ENCODE assay signal across 8 mouse cellular contexts in genomic region chr9:65283301-65283700, GRCm38 (mm10). TPM values are rescaled to one million over a fixed set of nuclear protein-coding genes. Genes with fewer than 3 reads are reported as not detected.
A peak's percentile ranks its signal among the peaks of the same experiment; 100 is the strongest.
DNase-seq lines count a peak whose midpoint lies in the region; ATAC-seq and TF ChIP-seq lines count a peak whose summit lies in the region.

No protein-coding gene starts in this region.

- no peaks in the 10 kb centered on the region for H3K27me3 ChIP-seq in neural tube, embryonic 14.5 days (ENCODE audit: control insufficient read depth, insufficient read depth, low read length)
- H3K27me3 ChIP-seq in intestine, postnatal 0 days (replicated peaks; ENCODE audit: control insufficient read depth, insufficient read depth, low read length) = no peaks in the 10 kb centered on the region

- no peak overlapping the region for H3K9ac ChIP-seq in neural tube, embryonic 14.5 days (replicated peaks; ENCODE audit: low read depth, low read length)
- H3K9ac ChIP-seq in intestine, postnatal 0 days (ENCODE audit: low read depth, low read length) = no peak overlapping the region

- ATAC-seq in neural tube, embryonic 14.5 days (ENCODE audit: low read depth) = 0 out of 2 replicates have a peak, but pooled peaks have one; percentile 49
- peak; percentile 83 for ATAC-seq in common myeloid progenitor, adult 5-6 weeks (replicated peaks; ENCODE audit: low read depth, poor library complexity, severe bottlenecking)
- no peak for ATAC-seq in intestine, postnatal 0 days

- H3K4me2 ChIP-seq in neural tube, embryonic 14.5 days (ENCODE audit: low read depth, low read length) = no peak overlapping the region
- H3K4me2 ChIP-seq in intestine, postnatal 0 days (replicated peaks; ENCODE audit: low read depth) = no peak overlapping the region

- peak; percentile 11 to 44 for DNase-seq in frontal cortex, postnatal 36 days (ENCODE audit: low spot score in 2 of 2)
- no peak for DNase-seq in frontal cortex, postnatal 14 days (ENCODE audit: low spot score in 2 of 2)
- DNase-seq in neural tube, embryonic 10.5 days (ENCODE audit: extremely low spot score, low spot score) = no peak
- DNase-seq in retina, postnatal 7 days (ENCODE audit: low read depth, low spot score) = peak; percentile 59
- no peak for DNase-seq in urinary bladder, postnatal 10 days (ENCODE audit: low spot score)

- 2% methylated on average over 3 of the region's 3 CpGs for WGBS in neural tube, embryonic 14.5 days
- 0% methylated on average over 3 of the region's 3 CpGs for WGBS in intestine, postnatal 0 days

- no peaks in the 10 kb centered on the region for H3K36me3 ChIP-seq in neural tube, embryonic 14.5 days (ENCODE audit: control insufficient read depth, insufficient read depth, low read length)
- no peaks in the 10 kb centered on the region for H3K36me3 ChIP-seq in intestine, postnatal 0 days (ENCODE audit: control insufficient read depth, insufficient read depth)

- H3K4me1 ChIP-seq in neural tube, embryonic 14.5 days (ENCODE audit: control insufficient read depth, insufficient read depth, low read length) = no peaks in the 10 kb centered on the region
- H3K4me1 ChIP-seq in intestine, postnatal 0 days (replicated peaks; ENCODE audit: control insufficient read depth, insufficient read depth, low read length) = no peaks in the 10 kb centered on the region

- no peaks in the 10 kb centered on the region for H3K9me3 ChIP-seq in neural tube, embryonic 14.5 days (ENCODE audit: control insufficient read depth, low read length)
- no peaks in the 10 kb centered on the region for H3K9me3 ChIP-seq in intestine, postnatal 0 days (ENCODE audit: control insufficient read depth)

- no peak overlapping the region for H3K27ac ChIP-seq in neural tube, embryonic 14.5 days (ENCODE audit: low read depth, low read length)
- no peak overlapping the region for H3K27ac ChIP-seq in intestine, postnatal 0 days (ENCODE audit: low read depth, low read length)

- peak; percentile 79 for TF ChIP-seq CTCF in intestine, postnatal 0 days (IDR thresholded peaks at IDR 0.05; ENCODE audit: low read depth)

- no peak overlapping the region for H3K4me3 ChIP-seq in neural tube, embryonic 14.5 days (ENCODE audit: low read depth, low read length)
- no peak overlapping the region for H3K4me3 ChIP-seq in intestine, postnatal 0 days (ENCODE audit: low read depth, low read length)

RNA-seq across cellular contexts. Expression of gene Clpx, which starts 10.8 kb away (rescaled TPM):
- polyA plus RNA-seq in neural tube, embryonic 14.5 days (2014; fragmentation: Nextera tagmentation; extraction: Ambion mirVana) = 40.5 and 43.1 TPM in 2 replicates
- 50.2 and 53.4 TPM in 2 replicates for total RNA-seq in common myeloid progenitor, adult 5-6 weeks (2017)
- polyA plus RNA-seq in intestine, postnatal 0 days (2015; fragmentation: Nextera tagmentation; extraction: Ambion mirVana) = 28.2 and 30.5 TPM in 2 replicates

RNA-seq across cellular contexts. Expression of gene Cilp, which starts 18.3 kb away (rescaled TPM):
- 0.23 and 0.57 TPM in 2 replicates for polyA plus RNA-seq in neural tube, embryonic 14.5 days (2014; fragmentation: Nextera tagmentation; extraction: Ambion mirVana)
- total RNA-seq in common myeloid progenitor, adult 5-6 weeks (2017) = 0.14 TPM in 1 of 2 replicates, not detected in the other
- 0.43 TPM in 2 replicates for polyA plus RNA-seq in intestine, postnatal 0 days (2015; fragmentation: Nextera tagmentation; extraction: Ambion mirVana)

Comparison
In these comparisons a context has a peak if more than half of its experiments do, and no peak if none do; other contexts are left out.
1. DNase-seq: peak in frontal cortex, postnatal 36 days (2 of 2) and retina, postnatal 7 days (single experiment); none in frontal cortex, postnatal 14 days (0 of 2), neural tube, embryonic 10.5 days (single experiment) and urinary bladder, postnatal 10 days (single experiment).